ENCODE assay signal across 25 mouse cellular contexts in genomic region chr16:91103386-91103785, GRCm38 (mm10). TPM values are rescaled to one million over a fixed set of nuclear protein-coding genes. Genes with fewer than 3 reads are reported as not detected.
DNase-seq lines count a peak whose midpoint lies in the region; ATAC-seq lines count a peak whose summit lies in the region.
"Had no signal": no experiment of that assay in that cellular context is flagged by ENCODE, and none has a peak within 500 bp of the region (broad histone marks: within the 10 kb centered on the region; RNA-seq: fewer than 3 reads in every experiment).

No protein-coding gene starts in this region.

- peak overlapping the region; percentile 37; the same call in 1 of the 2 replicates for H3K4me2 ChIP-seq in forebrain, embryonic 13.5 days
- H3K4me2 ChIP-seq: embryonic facial prominence, embryonic 13.5 days; heart, embryonic 13.5 days; hindbrain, embryonic 13.5 days; kidney, embryonic 15.5 days; liver, embryonic 13.5 days; midbrain, embryonic 12.5 days had no signal

- H3K27me3 ChIP-seq in forebrain, embryonic 13.5 days: peaks cover 16% of the 10 kb centered on the region; the same call in 1 of the 2 replicates

- peak overlapping the region; percentile 76; the same call in 1 of the 2 replicates for H3K27ac ChIP-seq in forebrain, embryonic 13.5 days
- H3K27ac ChIP-seq: embryonic facial prominence, embryonic 13.5 days; heart, adult 2 months; heart, embryonic 13.5 days; hindbrain, embryonic 13.5 days; kidney, embryonic 15.5 days; liver, embryonic 13.5 days; midbrain, embryonic 12.5 days had no signal

- H3K9me3 ChIP-seq in forebrain, embryonic 13.5 days (replicated peaks): peaks cover 5% of the 10 kb centered on the region
- H3K9me3 ChIP-seq: embryonic facial prominence, embryonic 13.5 days; heart, embryonic 13.5 days; hindbrain, embryonic 13.5 days; kidney, embryonic 15.5 days; liver, embryonic 13.5 days; midbrain, embryonic 12.5 days had no signal

- H3K4me3 ChIP-seq in forebrain, embryonic 13.5 days: no peak overlapping the region
- H3K4me3 ChIP-seq: embryonic facial prominence, embryonic 13.5 days; erythroblast, embryonic 14.5 days; heart, adult 2 months; heart, embryonic 13.5 days; hindbrain, embryonic 13.5 days; kidney, embryonic 15.5 days; liver, embryonic 13.5 days; midbrain, embryonic 12.5 days had no signal

- 37% methylated on average over 14 of the region's 14 CpGs for WGBS in forebrain, embryonic 13.5 days

- peaks cover 67% of the 10 kb centered on the region for H3K4me1 ChIP-seq in forebrain, embryonic 13.5 days
- H3K4me1 ChIP-seq: heart, embryonic 13.5 days; kidney, embryonic 15.5 days; liver, embryonic 13.5 days had no signal

- DNase-seq in B cell, adult 2 months: peak; percentile 32 to 38
- DNase-seq in CD8-positive naive resting alpha-beta T cell, adult 2 months (ENCODE audit: low read depth in 2 of 2, low spot score in 2 of 2): peak; percentile 26 to 41
- DNase-seq in thymus, postnatal 25 days: peak; percentile 74
- no peak for DNase-seq in MN1 (ENCODE audit: low spot score)
- no peak for DNase-seq in cerebellum, postnatal 25 days
- DNase-seq in urinary bladder, adult 2 months (ENCODE audit: low spot score): no peak
- DNase-seq: adrenal gland, postnatal 10 days; cerebellum, adult 18-20 months; cerebellum, postnatal 14 days; embryo, embryonic 11 days; gastrocnemius, postnatal 10 days; heart, adult 2 months; kidney, adult 11 months; kidney, postnatal 36 days; layer of hippocampus, postnatal 36 days; liver, embryonic 13.5 days; lung, adult 2 months had no signal

- no peaks in the 10 kb centered on the region for H3K36me3 ChIP-seq in forebrain, embryonic 13.5 days (ENCODE audit: poor library complexity, severe bottlenecking)
- H3K36me3 ChIP-seq: embryonic facial prominence, embryonic 13.5 days; heart, embryonic 13.5 days; hindbrain, embryonic 13.5 days; kidney, embryonic 15.5 days; liver, embryonic 13.5 days; midbrain, embryonic 12.5 days had no signal

- H3K9ac ChIP-seq in forebrain, embryonic 13.5 days: peak overlapping the region; percentile 35; the same call in 1 of the 2 replicates
- H3K9ac ChIP-seq: embryonic facial prominence, embryonic 13.5 days; heart, embryonic 13.5 days; hindbrain, embryonic 13.5 days; kidney, embryonic 15.5 days; liver, embryonic 13.5 days; midbrain, embryonic 12.5 days had no signal

- no peak for ATAC-seq in forebrain, embryonic 13.5 days
- ATAC-seq: activated CD4-positive, CD25-positive, alpha-beta regulatory T cell, adult 4 months had no signal

RNA-seq across cellular contexts. Expression of gene 4932438H23Rik, which starts 8.5 kb away (rescaled TPM):
- polyA plus RNA-seq in forebrain, embryonic 13.5 days (2015; fragmentation: Nextera tagmentation; extraction: Ambion mirVana): 0.68 and 0.93 TPM in 2 replicates
- 0.87 and 0.94 TPM in 2 replicates for polyA plus RNA-seq in urinary bladder, adult 2 months (2012; rRNA removed)
- polyA plus RNA-seq: embryonic facial prominence, embryonic 13.5 days; erythroblast, embryonic 14.5 days; heart, embryonic 13.5 days; liver, embryonic 13.5 days had no signal

RNA-seq across cellular contexts. Expression of gene Paxbp1, which starts 59.0 kb away (rescaled TPM):
- 75.8 and 77.1 TPM in 2 replicates for polyA plus RNA-seq in forebrain, embryonic 13.5 days (2015; fragmentation: Nextera tagmentation; extraction: Ambion mirVana)
- polyA plus RNA-seq in urinary bladder, adult 2 months (2012; rRNA removed): 51.5 and 63.4 TPM in 2 replicates

Comparison
In these comparisons a context has a peak if more than half of its experiments do, and no peak if none do; other contexts are left out.
1. DNase-seq: peak in B cell, adult 2 months (2 of 2), CD8-positive naive resting alpha-beta T cell, adult 2 months (2 of 2) and thymus, postnatal 25 days (single experiment); none in MN1 (single experiment), cerebellum, postnatal 25 days (0 of 2) and urinary bladder, adult 2 months (single experiment).